Mouse (Mus musculus): ENCODE measurements around the gene Prex1. TPM values are rescaled to one million over a fixed set of nuclear protein-coding genes. Genes with fewer than 3 reads are reported as not detected.

The Prex1 gene
- polyA plus RNA-seq, 1 experiment from 2014 or later, result 25.5 TPM

- H3K9me3 ChIP-seq (replicated peaks), result no peaks in the 10 kb centered on the region
- no peaks in the 10 kb centered on the region for H3K36me3 ChIP-seq
- H3K9ac ChIP-seq, result no peak overlapping the region
- 60% methylated on average over 10 of the region's 10 CpGs for WGBS
- H3K4me2 ChIP-seq (replicated peaks), result no peak overlapping the region
- ATAC-seq (ENCODE audit: insufficient number of reproducible peaks, low FRiP score, low TSS enrichment, low read depth), result no peak
- H3K27me3 ChIP-seq, result no peaks in the 10 kb centered on the region
- H3K4me1 ChIP-seq, result peaks cover 33% of the 10 kb centered on the region
- H3K4me3 ChIP-seq (replicated peaks), result no peak overlapping the region
- H3K27ac ChIP-seq (replicated peaks), result peak overlapping the region; percentile 34; the same call in 1 of the 2 replicates
These were observed 56.1 kb downstream of the Prex1 start for GRCm38 (mm10) chr2:166657451-166658011.

GRCm38 (mm10) chr2:166656630-166657029, 57.0 kb downstream of the Prex1 start:
- H3K9me3 ChIP-seq (replicated peaks), result no peaks in the 10 kb centered on the region
- H3K4me1 ChIP-seq, result peaks cover 24% of the 10 kb centered on the region
- no peak overlapping the region for H3K4me2 ChIP-seq (replicated peaks)
- no peak overlapping the region for H3K4me3 ChIP-seq (replicated peaks)
- 75% methylated on average over 4 of the region's 4 CpGs for whole genome bisulfite sequencing
- H3K27me3 ChIP-seq, result no peaks in the 10 kb centered on the region
- H3K36me3 ChIP-seq, result no peaks in the 10 kb centered on the region
- H3K9ac ChIP-seq, result no peak overlapping the region
- ATAC-seq (ENCODE audit: insufficient number of reproducible peaks, low FRiP score, low TSS enrichment, low read depth), result no peak
- 0 out of 2 replicates have a peak overlapping the region, but pooled peaks have one; percentile 44 for H3K27ac ChIP-seq (replicated peaks)

DNA sequence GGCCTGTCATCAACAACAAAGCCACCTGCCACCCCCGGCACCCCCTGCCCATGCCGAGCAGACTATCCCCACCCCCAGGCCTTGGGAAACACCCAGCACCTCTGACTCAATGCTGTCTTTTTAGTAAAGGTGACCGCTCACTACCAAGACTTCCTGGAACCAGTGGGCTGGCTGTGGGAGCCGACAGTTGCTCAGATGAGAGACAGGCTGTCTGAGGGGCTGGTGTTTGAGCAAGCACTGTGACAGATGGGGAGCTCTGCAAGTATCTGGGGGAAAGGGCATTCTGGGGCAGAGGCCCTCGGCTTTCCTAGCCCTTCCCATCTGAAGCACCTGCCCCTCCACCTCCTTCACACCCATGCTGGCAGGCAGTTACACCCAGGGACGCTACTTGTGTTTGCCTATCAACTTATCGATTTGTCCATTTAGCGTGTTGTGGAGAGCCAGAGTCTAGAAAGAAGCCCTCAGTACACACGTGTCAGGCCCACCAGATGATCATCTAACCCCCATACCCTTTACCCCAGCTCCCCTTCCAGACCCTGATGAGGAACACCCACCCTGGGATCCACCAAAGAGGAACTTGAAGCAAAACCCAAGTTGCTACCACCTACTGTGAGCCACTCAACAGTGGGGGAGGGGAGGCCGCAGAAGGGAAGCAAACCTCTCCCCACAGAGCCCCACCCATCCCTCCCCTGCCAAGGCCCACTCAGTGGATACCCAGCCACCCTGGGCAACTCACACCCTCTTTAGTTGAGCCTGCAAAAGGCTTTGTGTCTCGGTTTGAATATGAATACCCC, 57.7 kb downstream of the Prex1 start:
- H3K4me2 ChIP-seq (replicated peaks), result no peak overlapping the region
- no peak overlapping the region for H3K4me3 ChIP-seq (replicated peaks)
- no peaks in the 10 kb centered on the region for H3K36me3 ChIP-seq
- peaks cover 22% of the 10 kb centered on the region for H3K4me1 ChIP-seq
- WGBS, result 55% methylated on average over 11 of the region's 11 CpGs
- H3K27me3 ChIP-seq, result no peaks in the 10 kb centered on the region
- H3K9me3 ChIP-seq (replicated peaks), result no peaks in the 10 kb centered on the region
- H3K9ac ChIP-seq, result no peak overlapping the region
- ATAC-seq (ENCODE audit: insufficient number of reproducible peaks, low FRiP score, low TSS enrichment, low read depth), result no peak
- 0 out of 2 replicates have a peak overlapping the region, but pooled peaks have one; percentile 44 for H3K27ac ChIP-seq (replicated peaks)

DNA sequence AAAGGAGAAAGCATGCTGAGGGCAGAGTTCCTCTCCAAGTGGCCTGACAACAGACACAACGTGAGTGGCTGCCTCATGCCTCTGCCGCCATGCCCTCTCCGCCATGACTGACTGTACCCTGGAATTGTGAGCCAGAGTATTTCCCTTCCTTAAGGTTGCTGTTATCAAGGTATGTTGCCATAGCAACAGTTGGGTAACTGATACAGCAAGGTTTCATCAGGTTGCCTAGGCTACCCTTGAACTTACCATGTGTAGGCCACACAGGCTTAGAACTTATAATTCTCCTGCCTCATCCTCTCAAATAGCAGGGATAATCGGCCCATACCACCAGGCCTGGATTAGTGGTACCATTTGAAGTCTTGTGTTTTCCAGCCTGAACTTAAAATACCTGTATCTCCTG, 58.3 kb downstream of the Prex1 start:
- no peaks in the 10 kb centered on the region for H3K27me3 ChIP-seq
- ATAC-seq (ENCODE audit: insufficient number of reproducible peaks, low FRiP score, low TSS enrichment, low read depth), result no peak
- no peak overlapping the region for H3K9ac ChIP-seq
- H3K4me2 ChIP-seq (replicated peaks), result no peak overlapping the region
- peaks cover 22% of the 10 kb centered on the region for H3K4me1 ChIP-seq
- no peaks in the 10 kb centered on the region for H3K9me3 ChIP-seq (replicated peaks)
- no peak overlapping the region for H3K4me3 ChIP-seq (replicated peaks)
- H3K36me3 ChIP-seq, result no peaks in the 10 kb centered on the region
- 86% methylated on average over 4 of the region's 4 CpGs for WGBS
- H3K27ac ChIP-seq (replicated peaks), result 0 out of 2 replicates have a peak overlapping the region, but pooled peaks have one; percentile 17

DNA sequence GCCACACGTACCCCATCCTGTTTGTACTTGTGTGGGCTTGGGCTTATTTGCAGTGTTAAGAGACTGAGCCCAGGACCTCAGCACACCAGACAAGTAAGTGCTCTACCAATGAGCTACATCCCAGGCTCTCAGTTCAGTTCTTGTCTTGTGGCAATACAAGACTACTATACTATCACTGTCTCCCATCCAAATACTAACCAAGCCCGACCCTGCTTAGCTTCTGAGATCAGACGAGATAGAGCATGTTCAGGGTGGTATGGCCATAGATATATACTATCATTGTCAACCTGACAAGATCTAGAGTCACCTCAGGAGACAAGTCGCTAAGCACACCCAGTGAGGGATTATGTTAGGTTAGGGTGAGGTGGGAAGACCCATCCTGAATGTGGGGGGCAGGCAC, 58.8 kb downstream of the Prex1 start:
- Histone ChIP-seq H3K27ac (replicated peaks) (no peak overlapping the region), H3K9me3 (replicated peaks) (no peaks in the 10 kb centered on the region), H3K27me3 (no peaks in the 10 kb centered on the region), H3K4me2 (replicated peaks) (no peak overlapping the region), H3K36me3 (no peaks in the 10 kb centered on the region), H3K4me3 (replicated peaks) (no peak overlapping the region), H3K9ac (no peak overlapping the region), H3K4me1 (peaks cover 22% of the 10 kb centered on the region)
- 66% methylated on average over 4 of the region's 4 CpGs for whole genome bisulfite sequencing
- ATAC-seq (ENCODE audit: insufficient number of reproducible peaks, low FRiP score, low TSS enrichment, low read depth), result no peak

- ATAC-seq (ENCODE audit: insufficient number of reproducible peaks, low FRiP score, low TSS enrichment, low read depth), result peak; percentile 52; the same call in 1 of the 2 replicates
- Histone ChIP-seq H3K9me3 (replicated peaks) (no peaks in the 10 kb centered on the region), H3K4me2 (replicated peaks) (no peak overlapping the region), H3K4me1 (peaks cover 22% of the 10 kb centered on the region), H3K36me3 (no peaks in the 10 kb centered on the region), H3K27me3 (no peaks in the 10 kb centered on the region), H3K27ac (replicated peaks) (no peak overlapping the region), H3K9ac (no peak overlapping the region), H3K4me3 (replicated peaks) (no peak overlapping the region)
- WGBS, result 28% methylated on average over 5 of the region's 5 CpGs
These were observed 60.1 kb downstream of the Prex1 start for GRCm38 (mm10) chr2:166653564-166653963.

DNA sequence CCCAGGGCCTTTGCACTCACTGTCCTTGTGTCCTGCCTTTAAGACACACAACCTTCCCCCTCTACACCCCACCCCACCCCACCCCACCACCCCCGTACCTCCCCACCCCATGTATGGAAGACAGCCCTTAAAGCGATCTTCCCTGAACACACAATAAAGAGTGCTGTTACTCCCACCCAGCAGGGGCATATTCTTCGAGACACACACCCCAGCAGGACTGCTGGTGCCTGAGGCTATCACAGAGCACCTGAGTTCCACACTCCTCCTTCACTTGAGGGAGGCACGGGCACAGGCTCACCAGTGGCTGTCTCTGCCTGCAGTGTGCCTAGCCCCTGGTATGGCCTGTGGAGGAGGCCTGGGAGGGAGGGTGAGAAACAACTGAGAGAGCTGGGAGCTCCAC, 61.0 kb downstream of the Prex1 start:
- no peaks in the 10 kb centered on the region for H3K9me3 ChIP-seq (replicated peaks)
- H3K36me3 ChIP-seq, result no peaks in the 10 kb centered on the region
- H3K4me2 ChIP-seq (replicated peaks), result no peak overlapping the region
- no peaks in the 10 kb centered on the region for H3K27me3 ChIP-seq
- no peak overlapping the region for H3K4me3 ChIP-seq (replicated peaks)
- no peak overlapping the region for H3K27ac ChIP-seq (replicated peaks)
- 39% methylated on average over 4 of the region's 4 CpGs for WGBS
- no peak for ATAC-seq (ENCODE audit: insufficient number of reproducible peaks, low FRiP score, low TSS enrichment, low read depth)
- H3K9ac ChIP-seq, result no peak overlapping the region
- H3K4me1 ChIP-seq, result peaks cover 22% of the 10 kb centered on the region

DNA sequence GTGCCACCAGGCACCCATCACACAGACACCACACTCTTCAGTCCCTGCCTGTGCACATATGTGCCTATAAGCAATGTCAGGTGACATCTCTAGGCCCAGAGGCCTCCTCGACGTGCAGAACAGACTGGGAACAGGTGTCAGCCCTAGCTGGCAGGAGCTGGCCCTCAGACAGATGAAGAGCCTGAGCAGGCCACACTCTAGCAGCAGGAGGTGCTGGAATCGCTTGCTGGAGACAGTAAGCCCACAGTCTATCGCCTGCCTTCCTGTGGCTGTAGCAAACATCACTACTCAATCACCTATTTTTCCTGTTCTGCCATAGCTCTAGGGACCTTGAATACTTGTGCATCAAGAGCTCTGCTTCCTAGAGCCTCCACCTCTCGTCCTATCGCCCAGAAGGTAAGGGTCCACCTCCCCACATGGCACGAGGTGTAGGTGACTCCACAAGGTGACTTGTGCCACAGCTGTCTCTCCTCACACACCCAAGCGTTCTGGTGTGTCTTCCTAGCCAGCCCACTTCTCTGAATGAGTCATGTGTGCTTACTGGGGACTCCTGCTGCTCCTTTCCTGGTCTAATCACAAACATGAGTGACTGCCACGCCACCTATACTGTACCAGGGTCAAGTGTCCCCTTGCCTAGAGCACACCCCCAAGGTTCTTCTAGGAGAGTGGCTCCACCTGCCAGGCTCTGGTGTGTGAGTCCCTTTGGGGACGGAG, 62.2 kb downstream of the Prex1 start:
- ATAC-seq (ENCODE audit: insufficient number of reproducible peaks, low FRiP score, low TSS enrichment, low read depth), result no peak
- 72% methylated on average over 10 of the region's 10 CpGs for WGBS
- H3K9ac ChIP-seq, result no peak overlapping the region
- peak overlapping the region; percentile 22; the same call in 1 of the 2 replicates for H3K27ac ChIP-seq (replicated peaks)
- H3K36me3 ChIP-seq, result no peaks in the 10 kb centered on the region
- H3K4me3 ChIP-seq (replicated peaks), result no peak overlapping the region
- H3K4me1 ChIP-seq, result peaks cover 17% of the 10 kb centered on the region
- no peaks in the 10 kb centered on the region for H3K9me3 ChIP-seq (replicated peaks)
- H3K4me2 ChIP-seq (replicated peaks), result no peak overlapping the region
- no peaks in the 10 kb centered on the region for H3K27me3 ChIP-seq

DNA sequence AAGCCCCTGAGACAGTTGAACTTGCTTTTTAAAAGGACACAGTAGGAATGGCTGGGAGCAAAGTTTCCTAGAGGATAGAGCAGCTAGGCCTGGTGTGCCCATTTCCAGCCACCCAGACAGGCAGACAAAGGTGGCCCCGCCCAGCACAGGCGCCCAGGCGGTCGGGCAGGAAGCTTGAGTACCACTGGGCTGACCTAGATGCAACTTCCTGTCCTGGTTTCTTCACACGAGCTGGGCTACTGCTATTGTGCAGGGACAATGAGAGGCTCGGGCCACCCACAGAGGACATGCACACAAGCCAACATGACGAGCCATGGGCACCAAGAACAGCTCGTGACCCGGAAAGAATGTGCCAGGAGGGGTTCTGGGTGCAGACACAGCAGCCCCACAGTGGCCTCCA, 63.2 kb downstream of the Prex1 start:
- Histone ChIP-seq H3K4me1 (0 out of 2 replicates have a peak, but pooled peaks cover 8% of the 10 kb centered on the region), H3K4me2 (replicated peaks) (no peak overlapping the region), H3K27ac (replicated peaks) (0 out of 2 replicates have a peak overlapping the region, but pooled peaks have one; percentile 4), H3K9ac (no peak overlapping the region), H3K36me3 (no peaks in the 10 kb centered on the region), H3K4me3 (replicated peaks) (no peak overlapping the region), H3K27me3 (no peaks in the 10 kb centered on the region), H3K9me3 (replicated peaks) (no peaks in the 10 kb centered on the region)
- WGBS, result 68% methylated on average over 9 of the region's 9 CpGs
- ATAC-seq (ENCODE audit: insufficient number of reproducible peaks, low FRiP score, low TSS enrichment, low read depth), result no peak

DNA sequence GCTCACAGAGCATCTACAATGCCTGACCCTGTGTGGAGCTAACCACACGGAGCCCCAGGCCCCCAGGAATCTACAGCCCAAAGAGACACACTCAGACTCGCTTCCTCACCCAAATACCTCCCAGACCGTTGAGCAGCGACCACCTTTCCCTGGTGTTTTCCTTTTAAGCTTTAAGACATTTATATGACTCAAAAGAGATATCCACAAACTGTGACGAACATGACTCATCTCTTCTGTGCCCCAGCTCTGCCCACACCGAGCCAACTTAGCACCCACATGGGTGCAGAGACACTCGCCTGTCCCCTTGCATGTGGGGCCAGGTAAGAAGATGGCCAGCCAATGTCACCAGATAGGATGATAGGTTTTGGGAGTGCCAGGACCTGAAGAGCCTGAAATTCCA, 66.4 kb downstream of the Prex1 start:
- 68% methylated on average over 7 of the region's 7 CpGs for WGBS
- H3K36me3 ChIP-seq, result peaks cover 6% of the 10 kb centered on the region; the same call in 1 of the 2 replicates
- H3K27me3 ChIP-seq, result no peaks in the 10 kb centered on the region
- no peak overlapping the region for H3K4me2 ChIP-seq (replicated peaks)
- no peaks in the 10 kb centered on the region for H3K4me1 ChIP-seq
- H3K27ac ChIP-seq (replicated peaks), result no peak overlapping the region
- no peak overlapping the region for H3K4me3 ChIP-seq (replicated peaks)
- no peak for ATAC-seq (ENCODE audit: insufficient number of reproducible peaks, low FRiP score, low TSS enrichment, low read depth)
- H3K9me3 ChIP-seq (replicated peaks), result no peaks in the 10 kb centered on the region
- no peak overlapping the region for H3K9ac ChIP-seq

GRCm38 (mm10) chr2:166646434-166647088, 67.1 kb downstream of the Prex1 start:
- H3K36me3 ChIP-seq, result peaks cover 6% of the 10 kb centered on the region; the same call in 1 of the 2 replicates
- no peak overlapping the region for H3K9ac ChIP-seq
- no peak overlapping the region for H3K4me3 ChIP-seq (replicated peaks)
- 68% methylated on average over 12 of the region's 12 CpGs for WGBS
- H3K27me3 ChIP-seq, result no peaks in the 10 kb centered on the region
- H3K27ac ChIP-seq (replicated peaks), result 0 out of 2 replicates have a peak overlapping the region, but pooled peaks have one; percentile 3
- H3K9me3 ChIP-seq (replicated peaks), result no peaks in the 10 kb centered on the region
- 0 out of 2 replicates have a peak, but pooled peaks have one; percentile 12 for ATAC-seq (ENCODE audit: insufficient number of reproducible peaks, low FRiP score, low TSS enrichment, low read depth)
- no peaks in the 10 kb centered on the region for H3K4me1 ChIP-seq
- no peak overlapping the region for H3K4me2 ChIP-seq (replicated peaks)
